Mouse (Mus musculus): ENCODE results near the gene Grin3a. TPM values are rescaled to one million over a fixed set of nuclear protein-coding genes. Genes with fewer than 3 reads are reported as not detected.

Grin3a gene
- total RNA-seq (2023; ENCODE audit: inconsistent age): not detected in 4 replicates

GRCm38 (mm10) chr4:49845612-49845985, at the start of gene Grin3a:
Gene Grin3a, minus strand, starts transcription at chr4:49845744.

GRCm38 (mm10) chr4:49681812-49682211, 163.7 kb downstream of the Grin3a start, which contains the start of gene Ppp3r2:
Gene Ppp3r2, minus strand, starts transcription at chr4:49682024.

GRCm38 (mm10) chr4:49631319-49632138, 214.0 kb downstream of the Grin3a start, which contains the start of gene Rnf20:
Gene Rnf20, plus strand, starts transcription at chr4:49632006.

Other genes starting within 250 kb of the Grin3a start
- not detected in 4 replicates for gene Tmem246, start 247.9 kb downstream of the Grin3a start, total RNA-seq (2023; ENCODE audit: inconsistent age)
- 137 to 144 TPM (median 141 TPM) in 4 replicates for gene Rnf20, start 213.7 kb downstream of the Grin3a start, total RNA-seq (2023; ENCODE audit: inconsistent age)
- gene Ppp3r2, start 163.7 kb downstream of the Grin3a start, total RNA-seq (2023; ENCODE audit: inconsistent age): not detected in 4 replicates

All from B cell, adult (primary cell).